Mouse (Mus musculus): ENCODE data around the gene Olfr1394. TPM values are rescaled to one million over a fixed set of nuclear protein-coding genes. Genes with fewer than 3 reads are reported as not detected.
"Not testable (repeated sequence)": the region's sequence is repeated elsewhere in the genome, so short reads cannot be mapped to it uniquely, and the experiment has no call there.

The Olfr1394 gene
- polyA plus RNA-seq, 1 experiment from 2014 or later = not detected

GRCm38 (mm10) chr11:49186955-49187488 is 32.8 kb downstream of the Olfr1394 start, which contains the start of gene Btnl9:
Gene Btnl9, minus strand, starts transcription at chr11:49187159.
- no peaks in the 10 kb centered on the region for H3K4me1 ChIP-seq (ENCODE audit: insufficient read depth, low read depth, low read length)
- no peak within 1 kb of the TSS for H3K4me2 ChIP-seq (replicated peaks; ENCODE audit: low read depth, low read length)
- no peak within 1 kb of the TSS for H3K4me3 ChIP-seq (ENCODE audit: low read depth, low read length)
- no peak within 1 kb of the TSS for H3K27ac ChIP-seq (ENCODE audit: low read length)
- 61% methylated on average over 8 of the region's 8 CpGs for WGBS
- ATAC-seq = no peak
- DNase-seq (ENCODE audit: low spot score) = no peak
- no peak within 1 kb of the TSS for H3K9ac ChIP-seq (replicated peaks; ENCODE audit: low read depth)
- no peaks in the 10 kb centered on the region for H3K27me3 ChIP-seq (replicated peaks; ENCODE audit: insufficient read depth, low read length)
- TF ChIP-seq CTCF (IDR thresholded peaks at IDR 0.05) (no peak), EP300 (IDR thresholded peaks at IDR 0.05) (no peak)
- no peaks in the 10 kb centered on the region; the same call in 1 of the 2 replicates for H3K36me3 ChIP-seq (ENCODE audit: insufficient read depth, low read length)
- H3K9me3 ChIP-seq (ENCODE audit: low read length) = no peaks in the 10 kb centered on the region

GRCm38 (mm10) chr11:49187701-49188100 is 33.5 kb downstream of the Olfr1394 start:
- H3K9ac ChIP-seq (replicated peaks; ENCODE audit: low read depth) = no peak overlapping the region
- H3K4me3 ChIP-seq (ENCODE audit: low read depth, low read length) = no peak overlapping the region
- TF ChIP-seq EP300 (IDR thresholded peaks at IDR 0.05) = no peak
- TF ChIP-seq CTCF (IDR thresholded peaks at IDR 0.05) = no peak
- no peaks in the 10 kb centered on the region for H3K4me1 ChIP-seq (ENCODE audit: insufficient read depth, low read depth, low read length)
- no peak for ATAC-seq
- WGBS = 59% methylated on average over 10 of the region's 10 CpGs
- no peaks in the 10 kb centered on the region for H3K27me3 ChIP-seq (replicated peaks; ENCODE audit: insufficient read depth, low read length)
- H3K36me3 ChIP-seq (ENCODE audit: insufficient read depth, low read length) = no peaks in the 10 kb centered on the region; the same call in 1 of the 2 replicates
- DNase-seq (ENCODE audit: low spot score) = no peak
- H3K27ac ChIP-seq (ENCODE audit: low read length) = no peak overlapping the region
- H3K9me3 ChIP-seq (ENCODE audit: low read length) = no peaks in the 10 kb centered on the region
- H3K4me2 ChIP-seq (replicated peaks; ENCODE audit: low read depth, low read length) = no peak overlapping the region

- H3K4me2 ChIP-seq (replicated peaks; ENCODE audit: low read depth, low read length) = no peak overlapping the region
- H3K36me3 ChIP-seq (ENCODE audit: insufficient read depth, low read length) = no peaks in the 10 kb centered on the region
- H3K27ac ChIP-seq (ENCODE audit: low read length) = no peak overlapping the region
- H3K4me3 ChIP-seq (ENCODE audit: low read depth, low read length) = no peak overlapping the region
- no peak overlapping the region for H3K9ac ChIP-seq (replicated peaks; ENCODE audit: low read depth)
- H3K27me3 ChIP-seq (replicated peaks; ENCODE audit: insufficient read depth, low read length) = no peaks in the 10 kb centered on the region
- 0 out of 2 replicates have a peak, but pooled peaks have one; percentile 41 for ATAC-seq
- TF ChIP-seq EP300 (IDR thresholded peaks at IDR 0.05) (no peak), CTCF (IDR thresholded peaks at IDR 0.05) (peak; percentile 81)
- peak; percentile 75 for DNase-seq (ENCODE audit: low spot score)
- 3% methylated on average over 7 of the region's 7 CpGs for WGBS
- H3K9me3 ChIP-seq (ENCODE audit: low read length) = no peaks in the 10 kb centered on the region
- no peaks in the 10 kb centered on the region for H3K4me1 ChIP-seq (ENCODE audit: insufficient read depth, low read depth, low read length)
Observed at GRCm38 (mm10) chr11:49189737-49190136, 35.6 kb downstream of the Olfr1394 start.

- TF ChIP-seq CTCF (IDR thresholded peaks at IDR 0.05) = no peak
- no peak for TF ChIP-seq EP300 (IDR thresholded peaks at IDR 0.05)
- Histone ChIP-seq H3K36me3 (ENCODE audit: insufficient read depth, low read length) (no peaks in the 10 kb centered on the region), H3K4me2 (replicated peaks; ENCODE audit: low read depth, low read length) (no peak overlapping the region), H3K27me3 (replicated peaks; ENCODE audit: insufficient read depth, low read length) (no peaks in the 10 kb centered on the region), H3K4me3 (ENCODE audit: low read depth, low read length) (no peak overlapping the region), H3K27ac (ENCODE audit: low read length) (no peak overlapping the region), H3K9me3 (ENCODE audit: low read length) (no peaks in the 10 kb centered on the region), H3K9ac (replicated peaks; ENCODE audit: low read depth) (no peak overlapping the region), H3K4me1 (ENCODE audit: insufficient read depth, low read depth, low read length) (no peaks in the 10 kb centered on the region)
- no peak for DNase-seq (ENCODE audit: low spot score)
- WGBS = 28% methylated on average over 2 of the region's 2 CpGs
- ATAC-seq = no peak
Observed at GRCm38 (mm10) chr11:49191083-49191482, 36.9 kb downstream of the Olfr1394 start.

GRCm38 (mm10) chr11:49194771-49195170 is 40.6 kb downstream of the Olfr1394 start:
- H3K27ac ChIP-seq (ENCODE audit: low read length) = not testable (repeated sequence)
- 92% methylated on average over 9 of the region's 9 CpGs for WGBS

GRCm38 (mm10) chr11:49195819-49196322 is 41.7 kb downstream of the Olfr1394 start:
- peak; percentile 53 for DNase-seq (ENCODE audit: low spot score)
- Histone ChIP-seq H3K9me3 (ENCODE audit: low read length) (no peaks in the 10 kb centered on the region), H3K4me3 (ENCODE audit: low read depth, low read length) (no peak overlapping the region), H3K4me2 (replicated peaks; ENCODE audit: low read depth, low read length) (no peak overlapping the region), H3K4me1 (ENCODE audit: insufficient read depth, low read depth, low read length) (no peaks in the 10 kb centered on the region), H3K9ac (replicated peaks; ENCODE audit: low read depth) (no peak overlapping the region), H3K27me3 (replicated peaks; ENCODE audit: insufficient read depth, low read length) (no peaks in the 10 kb centered on the region), H3K36me3 (ENCODE audit: insufficient read depth, low read length) (no peaks in the 10 kb centered on the region), H3K27ac (ENCODE audit: low read length) (no peak overlapping the region)
- TF ChIP-seq EP300 (IDR thresholded peaks at IDR 0.05) (peak; percentile 80), CTCF (IDR thresholded peaks at IDR 0.05) (peak; percentile 45)
- 59% methylated on average over 7 of the region's 7 CpGs for WGBS
- peak; percentile 83 for ATAC-seq

More at GRCm38 (mm10) chr11:49194771-49195170, 40.6 kb downstream of the Olfr1394 start:
- not testable (repeated sequence) for H3K4me2 ChIP-seq (replicated peaks; ENCODE audit: low read depth, low read length); DNase-seq (ENCODE audit: low spot score); H3K4me1 ChIP-seq (ENCODE audit: insufficient read depth, low read depth, low read length); H3K9ac ChIP-seq (replicated peaks; ENCODE audit: low read depth); H3K27me3 ChIP-seq (replicated peaks; ENCODE audit: insufficient read depth, low read length); H3K4me3 ChIP-seq (ENCODE audit: low read depth, low read length); H3K36me3 ChIP-seq (ENCODE audit: insufficient read depth, low read length); ATAC-seq; H3K9me3 ChIP-seq (ENCODE audit: low read length)
